Mouse (Mus musculus): ENCODE measurements around the gene Atp8b3. TPM values are rescaled to one million over a fixed set of nuclear protein-coding genes. Genes with fewer than 3 reads are reported as not detected.

The Atp8b3 gene
- total RNA-seq, 4 experiments from 2014 or later: 0.08 to 0.21 (median 0.18) TPM; not detected in 1

Other genes with a start within 250 kb of the Atp8b3 start
- gene Rps15, start 246.7 kb downstream of the Atp8b3 start, total RNA-seq (2022): 1,000 to 10,000 TPM in 1 of 4 experiments, 100 to 1,000 TPM in 3; 922 to 1,007 (median 961) TPM
- gene Apc2, start 243.1 kb downstream of the Atp8b3 start, total RNA-seq (2022): 100 to 1,000 TPM; 107 to 125 (median 116) TPM
- gene 2310011J03Rik, start 218.6 kb downstream of the Atp8b3 start, total RNA-seq (2022): 10 to 100 TPM; 25.7 to 29.0 (median 27.3) TPM
- gene Pcsk4, start 209.6 kb downstream of the Atp8b3 start, total RNA-seq (2022): 10 to 100 TPM in 1 of 4 experiments, 1 to 10 TPM in 3; 6.7 to 10.2 (median 8.3) TPM
- 10 to 100 TPM; 12.0 to 14.8 (median 13.6) TPM for gene Reep6, start 209.2 kb downstream of the Atp8b3 start, total RNA-seq (2022)
- gene Adamtsl5, start 190.7 kb downstream of the Atp8b3 start, total RNA-seq (2022): 10 to 100 TPM; 10.7 to 12.1 (median 11.5) TPM
- gene Plk5, start 182.7 kb downstream of the Atp8b3 start, total RNA-seq (2022): 10 to 100 TPM; 27.8 to 29.4 (median 28.7) TPM
- gene Mex3d, start 151.5 kb downstream of the Atp8b3 start, total RNA-seq (2022): 10 to 100 TPM; 18.9 to 20.3 (median 19.6) TPM
- 100 to 1,000 TPM; 146 to 152 (median 149) TPM for gene Mbd3, start 139.6 kb downstream of the Atp8b3 start, total RNA-seq (2022)
- gene Uqcr11, start 132.3 kb downstream of the Atp8b3 start, total RNA-seq (2022): 100 to 1,000 TPM; 332 to 408 (median 366) TPM
- gene Tcf3, start 105.5 kb downstream of the Atp8b3 start, total RNA-seq (2022): 10 to 100 TPM; 27.7 to 32.6 (median 31.4) TPM
- gene Onecut3, start 44.3 kb downstream of the Atp8b3 start, total RNA-seq (2022): not detected
- gene Rexo1, start 22.4 kb upstream of the Atp8b3 start, total RNA-seq (2022): 10 to 100 TPM; 40.7 to 46.6 (median 44.7) TPM
- gene Klf16, start 38.2 kb upstream of the Atp8b3 start, total RNA-seq (2022): 10 to 100 TPM; 53.0 to 65.9 (median 61.2) TPM
- gene Abhd17a, start 51.2 kb upstream of the Atp8b3 start, total RNA-seq (2022): 100 to 1,000 TPM; 157 to 168 (median 166) TPM
- 10 to 100 TPM; 38.8 to 46.5 (median 43.1) TPM for gene Scamp4, start 63.7 kb upstream of the Atp8b3 start, total RNA-seq (2022)
- 1 to 10 TPM in 3 of 4 experiments, not detected in 1; 1.3 to 4.1 (median 3.4) TPM for gene Adat3, start 63.8 kb upstream of the Atp8b3 start, total RNA-seq (2022)
- 1 to 10 TPM; 1.8 to 4.2 (median 3.3) TPM for gene Gm49322, start 66.9 kb upstream of the Atp8b3 start, total RNA-seq (2022)
- gene Csnk1g2, start 83.7 kb upstream of the Atp8b3 start, total RNA-seq (2022): 100 to 1,000 TPM; 214 to 250 (median 240) TPM
- 10 to 100 TPM; 88.6 to 97.6 (median 94.5) TPM for gene Btbd2, start 117.9 kb upstream of the Atp8b3 start, total RNA-seq (2022)
- 10 to 100 TPM; 36.0 to 47.0 (median 40.9) TPM for gene Mknk2, start 139.0 kb upstream of the Atp8b3 start, total RNA-seq (2022)
- 10 to 100 TPM; 12.0 to 17.6 (median 14.8) TPM for gene Mob3a, start 162.9 kb upstream of the Atp8b3 start, total RNA-seq (2022)
- gene Izumo4, start 163.1 kb upstream of the Atp8b3 start, total RNA-seq (2022): 10 to 100 TPM; 44.2 to 67.8 (median 57.0) TPM
- gene Ap3d1, start 203.1 kb upstream of the Atp8b3 start, total RNA-seq (2022): 100 to 1,000 TPM; 126 to 147 (median 139) TPM
- 10 to 100 TPM; 39.0 to 53.1 (median 41.5) TPM for gene Dot1l, start 216.1 kb upstream of the Atp8b3 start, total RNA-seq (2022)